ENCODE assay signal across 10 mouse cellular contexts in the genomic region with DNA sequence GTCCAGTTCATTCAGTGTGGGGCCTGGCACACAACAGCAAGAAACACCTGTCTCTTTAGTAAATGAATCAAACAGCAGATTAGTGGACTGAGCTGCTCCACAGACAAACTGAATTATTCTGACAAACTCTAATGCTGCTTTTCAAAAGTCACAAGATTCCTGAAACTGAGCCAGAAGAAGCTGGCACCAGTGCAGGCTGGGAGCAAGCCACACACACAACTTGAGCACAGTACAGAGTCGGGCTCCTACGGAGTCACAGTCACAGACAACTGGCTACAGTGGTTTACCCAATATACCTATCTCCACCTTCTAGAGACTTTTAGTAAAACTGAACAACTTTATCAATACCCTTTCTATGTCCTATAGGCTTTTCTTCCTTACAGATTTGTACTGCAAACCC.
DNase-seq lines count a peak whose midpoint lies in the region; ATAC-seq lines count a peak whose summit lies in the region.
"Had no signal": no experiment of that assay in that cellular context is flagged by ENCODE, and none has a peak within 500 bp of the region (broad histone marks: within the 10 kb centered on the region; RNA-seq: fewer than 3 reads in every experiment).

No protein-coding gene starts in this region.

- H3K27me3 ChIP-seq in midbrain, embryonic 14.5 days (ENCODE audit: control insufficient read depth, insufficient read depth, low read length): no peaks in the 10 kb centered on the region
- H3K27me3 ChIP-seq in midbrain, embryonic 11.5 days (ENCODE audit: control insufficient read depth, insufficient read depth, low read length): no peaks in the 10 kb centered on the region
- no peaks in the 10 kb centered on the region for H3K27me3 ChIP-seq in liver, embryonic 11.5 days (replicated peaks; ENCODE audit: control insufficient read depth, insufficient read depth, low read length)
- H3K27me3 ChIP-seq: liver, embryonic 13.5 days had no signal

- H3K4me2 ChIP-seq in midbrain, embryonic 14.5 days (ENCODE audit: low read length): no peak overlapping the region
- no peak overlapping the region for H3K4me2 ChIP-seq in midbrain, embryonic 11.5 days
- H3K4me2 ChIP-seq in liver, embryonic 11.5 days: no peak overlapping the region
- H3K4me2 ChIP-seq: liver, embryonic 13.5 days had no signal

- H3K27ac ChIP-seq in midbrain, embryonic 14.5 days (replicated peaks; ENCODE audit: low read depth, low read length): no peak overlapping the region
- H3K27ac ChIP-seq in midbrain, embryonic 11.5 days (ENCODE audit: low read depth, low read length): no peak overlapping the region
- no peak overlapping the region for H3K27ac ChIP-seq in liver, embryonic 11.5 days (ENCODE audit: low read depth, low read length)
- H3K27ac ChIP-seq: kidney, postnatal 0 days; liver, embryonic 13.5 days had no signal

- 50% methylated on average over 2 of the region's 2 CpGs for WGBS in midbrain, embryonic 14.5 days
- 71% methylated on average over 2 of the region's 2 CpGs for WGBS in midbrain, embryonic 11.5 days
- WGBS in liver, embryonic 11.5 days: 80% methylated on average over 2 of the region's 2 CpGs

- DNase-seq in frontal cortex, postnatal 25 days (ENCODE audit: low spot score in 2 of 2): no peak
- DNase-seq in midbrain, embryonic 14.5 days: peak; percentile 48
- no peak for DNase-seq in midbrain, embryonic 11.5 days (ENCODE audit: low spot score, missing footprints)
- DNase-seq in gastrocnemius, postnatal 14 days: peak; percentile 38
- peak; percentile 65 for DNase-seq in lung, postnatal 36 days
- DNase-seq in liver, embryonic 11.5 days (ENCODE audit: low spot score): no peak
- DNase-seq: liver, embryonic 13.5 days had no signal

- no peak overlapping the region for H3K4me3 ChIP-seq in midbrain, embryonic 14.5 days (replicated peaks; ENCODE audit: low read depth, low read length)
- no peak overlapping the region for H3K4me3 ChIP-seq in midbrain, embryonic 11.5 days (ENCODE audit: low read depth, low read length)
- H3K4me3 ChIP-seq in liver, embryonic 11.5 days (ENCODE audit: low read depth, low read length): no peak overlapping the region
- H3K4me3 ChIP-seq: liver, embryonic 13.5 days had no signal

- H3K36me3 ChIP-seq in midbrain, embryonic 14.5 days (ENCODE audit: control insufficient read depth, insufficient read depth, low read length): no peaks in the 10 kb centered on the region
- H3K36me3 ChIP-seq in midbrain, embryonic 11.5 days (ENCODE audit: control insufficient read depth, insufficient read depth, low read length): no peaks in the 10 kb centered on the region
- no peaks in the 10 kb centered on the region for H3K36me3 ChIP-seq in liver, embryonic 11.5 days (ENCODE audit: control insufficient read depth, insufficient read depth, low read length)
- H3K36me3 ChIP-seq: liver, embryonic 13.5 days had no signal

- ATAC-seq in frontal cortex, adult (ENCODE audit: low TSS enrichment): peak; percentile 50; the same call in 1 of the 2 replicates
- no peak for ATAC-seq in midbrain, embryonic 14.5 days (ENCODE audit: low FRiP score, low TSS enrichment)
- no peak for ATAC-seq in midbrain, embryonic 11.5 days (ENCODE audit: low FRiP score)
- no peak for ATAC-seq in megakaryocyte progenitor cell, adult 5-6 weeks (replicated peaks; ENCODE audit: poor library complexity)
- no peak for ATAC-seq in liver, embryonic 11.5 days (replicated peaks; ENCODE audit: low FRiP score)

- H3K9me3 ChIP-seq in midbrain, embryonic 14.5 days (ENCODE audit: control insufficient read depth, low read length): no peaks in the 10 kb centered on the region
- H3K9me3 ChIP-seq in midbrain, embryonic 11.5 days (ENCODE audit: control insufficient read depth, low read length): no peaks in the 10 kb centered on the region
- no peaks in the 10 kb centered on the region for H3K9me3 ChIP-seq in liver, embryonic 11.5 days (ENCODE audit: control insufficient read depth, low read length)
- H3K9me3 ChIP-seq: liver, embryonic 13.5 days had no signal

- no peak overlapping the region for H3K9ac ChIP-seq in midbrain, embryonic 14.5 days (replicated peaks; ENCODE audit: low read length)
- no peak overlapping the region for H3K9ac ChIP-seq in midbrain, embryonic 11.5 days (ENCODE audit: low read length)
- H3K9ac ChIP-seq in liver, embryonic 11.5 days (ENCODE audit: low read depth, low read length): no peak overlapping the region
- H3K9ac ChIP-seq: liver, embryonic 13.5 days had no signal

- intact Hi-C loops in gastrocnemius, postnatal 14 days (cut with DNase I; ENCODE audit: low total_unique reads): no loop called here

- peaks cover 13% of the 10 kb centered on the region for H3K4me1 ChIP-seq in midbrain, embryonic 14.5 days (ENCODE audit: control insufficient read depth, insufficient read depth, low read length)
- H3K4me1 ChIP-seq in midbrain, embryonic 11.5 days (ENCODE audit: control insufficient read depth, insufficient read depth, low read length): no peaks in the 10 kb centered on the region; the same call in 1 of the 2 replicates
- H3K4me1 ChIP-seq in liver, embryonic 11.5 days (replicated peaks; ENCODE audit: control insufficient read depth, insufficient read depth, low read length): peaks cover 10% of the 10 kb centered on the region

Comparison
In these comparisons a context has a peak if more than half of its experiments do, and no peak if none do; other contexts are left out.
1. DNase-seq: peak in midbrain, embryonic 14.5 days (single experiment), gastrocnemius, postnatal 14 days (single experiment) and lung, postnatal 36 days (single experiment); none in frontal cortex, postnatal 25 days (0 of 2), midbrain, embryonic 11.5 days (single experiment) and liver, embryonic 11.5 days (single experiment).